Mouse (Mus musculus) c-Kit-positive CD71-positive TER-119-negative erythroid progenitor cells, embryonic 14.5 days (primary cell): ENCODE measurements around the gene Cdc5l.

ENCODE experiments used
- DNase-seq: peaks from one replicate; pipeline ENCODE4 v3.0.0-alpha.2; 2013; ENCODE audit warnings: low read depth

The Cdc5l gene

GRCm38 (mm10) chr17:45364871-45365270, 68.7 kb downstream of the Cdc5l start:
- no peak for DNase-seq

GRCm38 (mm10) chr17:45360950-45361349, 72.6 kb downstream of the Cdc5l start:
- no peak for DNase-seq

GRCm38 (mm10) chr17:45359443-45359842, 74.1 kb downstream of the Cdc5l start:
- no peak for DNase-seq

GRCm38 (mm10) chr17:45356431-45356830, 77.1 kb downstream of the Cdc5l start:
- DNase-seq, result no peak

- no peak for DNase-seq
Measured at GRCm38 (mm10) chr17:45347951-45348350, 85.6 kb downstream of the Cdc5l start.
